Mouse (Mus musculus) gonadal fat pad, adult 2 months (tissue): ENCODE data around the gene Vps4b. TPM values are rescaled to one million over a fixed set of nuclear protein-coding genes. Genes with fewer than 3 reads are reported as not detected.
A peak's percentile ranks its signal among the peaks of the same experiment; 100 is the strongest.
"Not testable (repeated sequence)": the region's sequence is repeated elsewhere in the genome, so short reads cannot be mapped to it uniquely, and the experiment has no call there.

ENCODE experiments used
- DNase-seq: peaks from one replicate; pipeline ENCODE4 v3.0.0-alpha.2; 2012; ENCODE audit warnings: low read depth
- polyA plus RNA-seq: library from polyadenylated mRNA; depleted of rRNA; stranded (reverse); fragments of >200 nt; gene quantifications from 2 replicates; pipeline ENCODE4 v1.2.3, GENCODE M21; 2012; rRNA removed

The Vps4b gene
- polyA plus RNA-seq, 1 experiment: 14.7 TPM

DNA sequence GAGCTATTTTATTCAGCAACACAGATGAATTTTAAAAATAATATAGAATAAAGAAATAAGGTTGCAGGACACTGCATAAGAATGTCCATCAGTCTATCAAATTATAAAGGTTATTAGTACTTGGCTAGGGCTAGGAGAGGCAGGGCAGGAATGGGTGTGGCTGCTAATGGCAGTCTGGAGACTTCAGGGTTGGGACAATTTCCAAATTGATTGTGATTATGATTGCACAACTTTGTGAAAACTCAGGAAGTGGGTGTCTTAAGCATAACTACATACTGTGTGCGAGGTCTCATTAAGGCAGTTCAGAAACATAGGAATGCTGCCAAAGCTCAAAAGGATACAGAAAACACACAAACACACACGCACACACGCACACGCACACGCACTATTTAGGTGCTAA is 44.5 kb downstream of the Vps4b start:
- no peak for DNase-seq

- DNase-seq: no peak
Measured at GRCm38 (mm10) chr1:106750656-106751055, 45.9 kb downstream of the Vps4b start.

DNA sequence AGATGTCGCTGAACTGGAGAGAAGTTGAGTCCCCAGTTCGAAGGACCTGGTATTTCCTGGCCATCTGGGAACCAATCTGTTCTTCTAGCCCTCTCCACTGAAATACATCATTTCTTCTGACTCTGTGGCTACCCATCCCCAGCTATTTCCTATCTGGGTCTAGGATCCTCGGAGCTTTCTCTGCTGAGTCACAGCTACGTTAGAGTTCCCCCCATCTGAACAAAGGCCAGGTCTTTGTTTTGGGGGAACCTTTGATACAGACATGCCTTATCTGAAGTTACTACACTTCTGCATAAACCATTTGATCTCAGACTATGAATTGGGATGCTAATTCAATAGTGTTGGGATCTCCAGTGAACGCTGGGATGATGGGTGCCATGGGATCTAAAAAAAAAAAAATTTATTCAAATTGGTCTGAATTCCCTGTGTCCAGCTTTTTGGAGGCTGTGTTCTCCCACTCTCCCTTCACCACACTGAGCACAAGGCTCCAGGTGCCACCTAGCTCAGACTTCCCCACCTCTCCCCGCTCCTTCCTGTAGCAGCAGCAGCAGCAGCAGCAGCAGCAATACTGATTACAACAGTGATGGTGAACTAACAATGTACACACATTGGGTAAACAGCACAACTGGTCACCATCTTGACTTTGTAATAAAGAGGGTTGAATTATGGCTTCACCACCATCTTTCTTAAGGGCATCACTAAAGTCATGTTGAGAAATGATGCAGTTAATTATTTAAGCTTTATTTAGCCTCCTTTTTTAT is 47.8 kb downstream of the Vps4b start:
- DNase-seq: no peak

GRCm38 (mm10) chr1:106742980-106743379 is 53.5 kb downstream of the Vps4b start:
- DNase-seq: no peak

DNA sequence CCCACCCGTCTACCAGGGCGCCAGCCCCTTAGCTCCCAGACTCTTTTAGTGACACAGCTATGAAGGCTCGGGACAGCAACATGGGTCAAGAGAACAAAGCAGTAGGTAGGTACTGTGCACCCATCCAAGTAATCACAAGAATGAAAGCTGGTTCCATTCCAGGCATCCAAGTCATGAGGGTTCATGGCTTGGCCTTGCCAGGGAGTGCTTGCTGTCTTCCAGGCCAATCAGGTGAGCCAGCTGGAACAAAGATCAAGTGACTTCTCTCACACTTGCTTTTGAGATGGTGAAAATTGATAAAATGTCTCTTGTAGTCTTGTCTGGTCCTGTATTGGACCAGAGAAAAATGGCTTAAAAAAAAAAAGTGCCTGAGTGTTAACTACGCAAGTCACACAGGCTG is 55.8 kb downstream of the Vps4b start:
- DNase-seq: peak; percentile 65

DNA sequence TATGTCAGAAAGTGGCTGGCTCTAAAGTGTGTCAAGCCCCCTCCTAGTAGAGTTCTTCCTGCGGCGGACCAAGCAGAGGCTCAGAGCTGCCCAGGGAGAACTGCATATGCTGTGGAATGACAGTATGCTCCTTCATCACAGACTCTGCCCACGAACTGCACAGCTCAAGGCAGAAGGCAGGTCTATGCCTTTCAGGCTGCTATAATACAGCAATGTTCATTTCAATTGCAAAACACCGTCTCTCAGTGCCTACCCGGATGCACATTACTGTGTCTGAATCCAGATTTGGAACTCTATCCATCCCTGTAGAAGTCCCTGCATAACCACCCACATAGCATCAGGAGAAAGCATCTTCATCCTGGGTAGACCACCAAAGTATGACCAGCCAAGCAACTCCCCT is 56.7 kb downstream of the Vps4b start:
- DNase-seq: no peak

GRCm38 (mm10) chr1:106738092-106738491 is 58.4 kb downstream of the Vps4b start:
- no peak for DNase-seq

- DNase-seq: no peak
Measured at GRCm38 (mm10) chr1:106736211-106736610, 60.3 kb downstream of the Vps4b start.

GRCm38 (mm10) chr1:106735586-106735985 is 60.9 kb downstream of the Vps4b start:
- no peak for DNase-seq

DNA sequence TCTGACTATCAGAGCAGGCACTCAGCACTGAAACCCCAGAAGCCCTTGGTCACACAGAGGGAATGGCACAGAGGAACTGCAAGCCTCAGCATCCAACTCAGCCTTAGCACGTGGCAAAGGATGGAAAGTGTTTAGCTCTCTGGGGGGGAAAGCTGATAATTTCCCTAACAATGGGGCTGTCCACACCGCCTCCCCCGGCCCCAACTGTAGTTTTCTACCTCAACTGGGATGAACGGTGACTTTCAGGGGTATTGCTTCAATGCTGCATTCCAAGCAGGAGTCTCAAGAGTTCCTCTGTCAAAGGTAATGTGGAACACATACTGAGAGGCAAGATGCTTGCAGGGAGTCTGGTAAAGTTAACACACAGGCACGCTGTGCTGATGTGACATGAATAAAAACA is 74.5 kb downstream of the Vps4b start:
- DNase-seq: no peak

GRCm38 (mm10) chr1:106717736-106718135 is 78.8 kb downstream of the Vps4b start:
- not testable (repeated sequence) for DNase-seq

DNA sequence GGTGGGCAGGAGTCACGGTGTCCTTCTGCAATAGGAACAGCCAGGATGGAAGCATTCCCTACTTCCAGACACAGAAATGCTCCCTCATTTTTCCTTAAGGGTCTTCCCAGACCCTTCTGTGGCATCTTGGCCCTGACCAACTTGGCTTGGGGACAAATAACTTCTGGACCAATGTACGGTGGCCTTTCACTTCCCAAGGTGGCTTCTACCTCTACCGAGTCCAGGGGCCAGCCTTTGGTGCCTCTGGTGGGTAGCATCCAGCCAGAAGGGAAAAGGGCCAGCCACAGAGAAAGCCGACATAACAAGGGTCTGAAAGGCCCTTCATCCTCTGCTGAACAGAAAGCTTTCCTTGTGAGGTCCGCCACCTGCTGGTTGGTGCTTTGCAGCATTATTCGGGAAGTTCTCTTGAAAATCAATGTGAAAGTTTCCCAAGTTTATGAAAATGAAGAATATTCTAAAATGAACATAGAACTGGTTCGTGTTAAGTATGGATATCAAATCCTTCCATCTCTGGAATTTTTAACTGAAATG is 79.4 kb downstream of the Vps4b start:
- no peak for DNase-seq

DNA sequence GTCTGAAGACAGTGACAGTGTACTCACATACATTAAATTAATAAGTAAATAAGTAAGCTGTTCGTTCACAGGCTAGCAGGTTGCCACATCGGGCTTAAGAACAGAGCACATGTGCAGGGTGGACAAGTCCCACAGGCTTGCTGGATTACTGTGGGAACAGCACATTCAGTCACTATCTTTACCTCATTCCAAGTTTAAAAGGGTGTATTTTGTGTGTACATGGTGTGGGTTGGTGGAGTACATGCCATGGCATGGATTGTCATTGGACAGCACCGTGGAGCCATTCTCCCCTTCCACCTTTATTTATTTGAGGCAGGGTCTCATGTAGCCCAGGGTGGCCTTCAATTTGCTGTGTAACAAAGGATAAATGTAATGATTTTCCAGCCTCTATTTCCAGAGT is 80.4 kb downstream of the Vps4b start:
- no peak for DNase-seq

- DNase-seq: no peak
Measured at GRCm38 (mm10) chr1:106715111-106716083, 81.1 kb downstream of the Vps4b start.

DNA sequence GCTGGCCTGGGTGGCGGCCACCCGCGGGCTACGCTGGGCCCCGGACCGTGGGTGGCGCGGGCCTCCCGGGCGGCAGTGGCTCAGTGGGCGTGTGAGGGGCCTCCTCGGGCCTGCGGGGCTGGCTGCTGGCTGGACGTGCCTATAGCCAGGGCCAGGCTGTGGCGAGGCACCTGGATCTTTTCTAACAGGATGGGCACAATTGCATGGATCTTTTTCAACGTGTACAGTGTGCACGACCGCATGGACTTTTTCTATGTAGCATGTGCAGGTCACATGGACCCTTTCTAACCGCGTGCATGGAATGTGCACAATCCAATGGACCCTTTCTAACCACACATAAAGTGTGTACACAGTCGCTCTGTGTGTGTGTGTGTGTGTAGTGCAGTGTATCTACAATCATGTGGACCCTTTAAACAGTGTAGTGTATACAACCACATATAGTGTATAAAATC is 82.0 kb downstream of the Vps4b start:
- no peak for DNase-seq

Other genes starting within 250 kb of the Vps4b start
- 2.4 and 3.9 TPM in 2 replicates for gene Bcl2, start 82.5 kb downstream of the Vps4b start, polyA plus RNA-seq
- 24.0 and 29.3 TPM in 2 replicates for gene Kdsr, start 37.0 kb downstream of the Vps4b start, polyA plus RNA-seq
- gene Serpinb5, start 64.4 kb upstream of the Vps4b start, polyA plus RNA-seq: 1.9 and 2.1 TPM in 2 replicates
- gene Serpinb12, start 137.7 kb upstream of the Vps4b start, polyA plus RNA-seq: 0.20 and 0.43 TPM in 2 replicates
- not detected in 2 replicates for gene Serpinb13, start 184.3 kb upstream of the Vps4b start, polyA plus RNA-seq